Mouse (Mus musculus): ENCODE measurements around the gene Vangl2.

DNA sequence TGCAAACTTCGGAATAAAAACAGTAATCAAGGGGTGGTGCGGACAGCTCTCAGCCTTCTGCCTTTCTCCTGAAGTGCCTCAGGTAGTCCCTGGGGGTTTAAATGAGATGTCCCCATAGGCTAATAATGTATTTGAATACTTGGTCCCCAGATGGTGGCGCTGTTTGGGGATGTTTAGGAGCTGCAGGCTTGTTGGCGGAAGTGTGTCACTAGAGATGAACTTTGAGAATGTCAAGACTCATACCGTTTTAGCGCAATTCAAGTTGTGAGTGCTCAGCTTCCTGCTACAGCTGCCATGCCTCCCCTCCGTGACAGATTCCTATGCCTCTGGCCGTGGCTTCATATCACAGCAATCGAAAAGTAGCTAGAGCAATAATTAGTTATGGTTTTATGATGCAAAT, 52.9 kb downstream of the Vangl2 start:
- no peak for TF ChIP-seq CTCF (IDR thresholded peaks at IDR 0.05; ENCODE audit: insufficient read depth, low read length)
- no peak for TF ChIP-seq POLR2A (IDR thresholded peaks at IDR 0.05; ENCODE audit: borderline replicate concordance, extremely low read depth, low read depth, low read length)
